Mouse (Mus musculus): ENCODE data around the gene Babam2.

DNA sequence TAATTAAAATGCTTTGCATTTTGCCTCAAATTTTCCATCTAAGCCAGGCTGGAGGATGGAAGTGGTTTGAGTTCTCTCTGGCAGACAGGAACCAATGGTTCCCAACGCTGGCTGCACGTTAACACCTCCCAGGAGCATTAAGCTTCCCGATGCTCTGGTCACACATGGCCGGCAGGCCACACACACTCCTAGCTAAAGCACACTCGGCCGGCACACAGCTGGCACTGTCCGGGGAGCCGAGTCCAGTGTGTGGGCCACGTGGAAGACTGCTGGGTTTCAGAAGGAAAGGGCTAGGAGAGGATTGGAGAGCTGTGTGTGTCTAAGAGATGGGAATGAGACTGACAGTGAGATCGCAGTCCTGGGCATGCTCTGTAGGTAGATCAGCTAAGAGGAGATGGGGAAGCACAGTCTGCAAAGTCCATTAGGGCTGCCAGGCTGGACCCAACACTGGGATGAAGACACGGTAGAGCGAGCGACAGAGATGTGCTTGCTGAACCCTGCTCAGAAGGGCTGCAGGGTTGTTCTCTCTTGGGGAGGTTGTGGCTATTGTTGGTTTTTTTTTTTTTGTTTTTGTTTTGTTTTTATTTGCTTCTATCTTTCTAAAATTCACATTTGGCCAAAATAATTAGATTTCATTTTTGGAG, 29.0 kb upstream of the Babam2 start:
- TF ChIP-seq POLR2AphosphoS2 (IDR thresholded peaks at IDR 0.05; ENCODE audit: insufficient read length, low read depth) (no peak), TCF3 (IDR thresholded peaks at IDR 0.05; ENCODE audit: insufficient read length, low read depth) (no peak)
